Mouse (Mus musculus) heart, adult 2 months (tissue): ENCODE results near the gene Gm20388. TPM values are rescaled to one million over a fixed set of nuclear protein-coding genes. Genes with fewer than 3 reads are reported as not detected.

Source experiments
- DNase-seq, 2 experiments: peaks; one replicate each; pipeline ENCODE4 v3.0.0; 2021
- H3K27ac ChIP-seq: fragments of 200-600 bp; 2 replicates; pipeline ENCODE4 v1.8.1; 2022
- H3K27me3 ChIP-seq: fragments of 200-500 bp; 2 replicates; pipeline ENCODE4 v1.6.1; 2012; ENCODE audit warnings: mild to moderate bottlenecking, low read length, inconsistent platforms, mixed read lengths; ENCODE audit not compliant: control insufficient read depth, insufficient read depth
- H3K36me3 ChIP-seq: fragments of 200-500 bp; 2 replicates; pipeline ENCODE4 v1.6.1; 2012; ENCODE audit warnings: low read length, inconsistent platforms; ENCODE audit not compliant: control insufficient read depth, insufficient read depth
- H3K4me1 ChIP-seq: fragments of 200-500 bp; 2 replicates; pipeline ENCODE4 v1.6.1; 2011; ENCODE audit warnings: low read length; ENCODE audit not compliant: control insufficient read depth, insufficient read depth
- H3K4me3 ChIP-seq: fragments of 200-600 bp; 2 replicates; pipeline ENCODE4 v1.8.1; 2022
- H3K79me2 ChIP-seq: fragments of 200-500 bp; replicated peaks from 2 replicates; pipeline ENCODE4 v1.6.1; 2012; ENCODE audit warnings: mild to moderate bottlenecking, inconsistent platforms, low read length, moderate library complexity, mixed read lengths; ENCODE audit not compliant: control insufficient read depth, insufficient read depth
- H3K9ac ChIP-seq: fragments of 200-500 bp; 2 replicates; pipeline ENCODE4 v1.6.1; 2012; ENCODE audit warnings: low read depth, mild to moderate bottlenecking, control low read depth, inconsistent platforms, low read length, mixed read lengths
- CTCF ChIP-seq: fragments of 200-600 bp; IDR thresholded peaks from 2 replicates; pipeline ENCODE4 v1.8.1; 2022; ENCODE audit warnings: antibody characterized with exemption, mild to moderate bottlenecking, moderate library complexity
- EP300 ChIP-seq: fragments of 200-500 bp; IDR thresholded peaks from 2 replicates; pipeline ENCODE4 v1.6.1; 2011; ENCODE audit warnings: low read depth, low read length, control low read depth; ENCODE audit not compliant: insufficient read depth
- POLR2A ChIP-seq: fragments of 200-500 bp; IDR thresholded peaks from 2 replicates; pipeline ENCODE4 v1.6.1; 2011; ENCODE audit warnings: mild to moderate bottlenecking, low read depth, low read length, control low read depth; ENCODE audit not compliant: insufficient read depth
- WGBS: fragments of 180-500 bp; shearing (Covaris S2); methylation state at CpG from one replicate; pipeline ENCODE4 v1.1.7; 2018; 5-methylcytosine and 5-hydroxymethylcytosine counted together
- intact Hi-C: fragments of 180-260 bp; cut with DNase I; formaldehyde crosslinking; loops from one replicate; pipeline ENCODE4 v1.15.1; 2025
- polyA plus RNA-seq: library from polyadenylated mRNA; depleted of rRNA; stranded (reverse); fragments of >200 nt; gene quantifications from 2 replicates; pipeline ENCODE4 v1.2.3, GENCODE M21; 2012
- total RNA-seq, 2 experiments: library from RNA; stranded (reverse); gene quantifications; 2 replicates each; pipeline ENCODE4 v1.2.3; 2021

The Gm20388 gene
- total and polyA plus RNA-seq, 3 experiments: 1.8 to 32.3 TPM; not detected in 1

GRCm38 (mm10) chr8:124382235-124382634, 4471.6 kb downstream of the Gm20388 start:
- Histone ChIP-seq H3K4me1 (no peaks in the 10 kb centered on the region), H3K27me3 (no peaks in the 10 kb centered on the region), H3K79me2 (no peaks in the 10 kb centered on the region), H3K36me3 (no peaks in the 10 kb centered on the region), H3K9ac (no peak overlapping the region), H3K27ac (no peak overlapping the region), H3K4me3 (no peak overlapping the region)
- intact Hi-C loops: no loop called here
- WGBS: 57% methylated on average over 10 of the region's 10 CpGs
- no peak for TF ChIP-seq EP300
- no peak for TF ChIP-seq CTCF
- TF ChIP-seq POLR2A: no peak
- no peak for DNase-seq

DNA sequence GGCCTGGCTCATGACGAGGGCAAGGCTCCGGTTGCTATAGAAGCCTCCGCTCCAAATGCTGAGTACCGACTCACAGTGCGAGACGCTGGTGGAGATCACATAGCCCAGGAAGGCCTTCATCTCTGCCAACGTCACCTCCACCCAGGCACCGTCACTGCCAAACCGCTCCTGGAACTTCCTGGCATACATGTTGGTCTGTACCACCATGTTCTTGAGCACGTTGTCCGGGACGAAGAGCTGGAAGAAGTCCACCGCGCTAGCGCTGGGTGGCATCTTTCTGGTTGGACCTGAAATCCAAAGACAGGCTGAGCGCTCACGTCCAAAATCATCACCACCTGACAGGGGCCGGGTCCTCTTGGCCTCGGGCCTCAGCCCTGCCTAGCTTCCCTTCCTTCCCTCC, 4473.7 kb downstream of the Gm20388 start:
- WGBS: 91% methylated on average over 19 of the region's 19 CpGs
- intact Hi-C loops: no loop called here
- no peaks in the 10 kb centered on the region for H3K4me1 ChIP-seq
- no peaks in the 10 kb centered on the region for H3K79me2 ChIP-seq
- H3K27ac ChIP-seq: no peak overlapping the region
- no peak overlapping the region for H3K9ac ChIP-seq
- no peaks in the 10 kb centered on the region for H3K27me3 ChIP-seq
- no peak for DNase-seq
- TF ChIP-seq CTCF (no peak), EP300 (no peak), POLR2A (no peak)
- no peaks in the 10 kb centered on the region for H3K36me3 ChIP-seq
- no peak overlapping the region for H3K4me3 ChIP-seq

GRCm38 (mm10) chr8:124386225-124386899, 4475.7 kb downstream of the Gm20388 start:
- DNase-seq: no peak
- Histone ChIP-seq H3K79me2 (no peaks in the 10 kb centered on the region), H3K27me3 (no peaks in the 10 kb centered on the region), H3K4me1 (no peaks in the 10 kb centered on the region), H3K9ac (no peak overlapping the region), H3K36me3 (no peaks in the 10 kb centered on the region), H3K4me3 (no peak overlapping the region), H3K27ac (no peak overlapping the region)
- intact Hi-C loops: no loop called here
- WGBS: 79% methylated on average over 23 of the region's 23 CpGs
- TF ChIP-seq POLR2A: no peak
- no peak for TF ChIP-seq EP300
- no peak for TF ChIP-seq CTCF

DNA sequence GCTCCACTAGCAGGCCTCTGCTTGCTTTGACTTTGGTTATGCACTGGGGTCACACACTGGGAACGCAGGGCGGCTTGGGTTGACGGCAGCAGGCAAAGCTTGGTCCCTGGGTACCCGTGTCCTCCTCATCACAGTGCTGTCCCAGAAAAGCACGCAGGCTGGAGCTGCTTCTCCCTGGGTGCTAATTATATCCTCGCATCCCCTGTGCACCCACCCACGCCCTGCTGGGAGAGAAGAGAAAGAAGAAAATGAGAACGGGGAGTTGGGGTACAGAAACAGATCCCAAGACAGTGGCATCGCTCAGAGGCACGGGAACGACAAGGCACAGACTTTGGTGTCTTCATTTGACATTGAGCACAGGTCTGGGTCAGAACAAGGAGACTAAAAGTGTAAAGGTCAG, 4478.9 kb downstream of the Gm20388 start:
- no peak overlapping the region for H3K4me3 ChIP-seq
- no peak overlapping the region for H3K9ac ChIP-seq
- no peaks in the 10 kb centered on the region for H3K27me3 ChIP-seq
- TF ChIP-seq POLR2A (no peak), EP300 (no peak), CTCF (no peak)
- intact Hi-C loops: no loop called here
- no peaks in the 10 kb centered on the region for H3K4me1 ChIP-seq
- no peaks in the 10 kb centered on the region for H3K79me2 ChIP-seq
- 80% methylated on average over 11 of the region's 11 CpGs for WGBS
- no peak overlapping the region for H3K27ac ChIP-seq
- H3K36me3 ChIP-seq: no peaks in the 10 kb centered on the region
- no peak for DNase-seq

- WGBS: 86% methylated on average over 7 of the region's 7 CpGs
- no peaks in the 10 kb centered on the region for H3K27me3 ChIP-seq
- H3K36me3 ChIP-seq: no peaks in the 10 kb centered on the region
- H3K4me1 ChIP-seq: no peaks in the 10 kb centered on the region
- intact Hi-C loops: no loop called here
- TF ChIP-seq CTCF (no peak), POLR2A (no peak), EP300 (no peak)
- no peak overlapping the region for H3K27ac ChIP-seq
- no peak overlapping the region for H3K9ac ChIP-seq
- no peak overlapping the region for H3K4me3 ChIP-seq
- DNase-seq: no peak
- H3K79me2 ChIP-seq: no peaks in the 10 kb centered on the region
Measured at GRCm38 (mm10) chr8:124391191-124391590, 4480.6 kb downstream of the Gm20388 start.

DNA sequence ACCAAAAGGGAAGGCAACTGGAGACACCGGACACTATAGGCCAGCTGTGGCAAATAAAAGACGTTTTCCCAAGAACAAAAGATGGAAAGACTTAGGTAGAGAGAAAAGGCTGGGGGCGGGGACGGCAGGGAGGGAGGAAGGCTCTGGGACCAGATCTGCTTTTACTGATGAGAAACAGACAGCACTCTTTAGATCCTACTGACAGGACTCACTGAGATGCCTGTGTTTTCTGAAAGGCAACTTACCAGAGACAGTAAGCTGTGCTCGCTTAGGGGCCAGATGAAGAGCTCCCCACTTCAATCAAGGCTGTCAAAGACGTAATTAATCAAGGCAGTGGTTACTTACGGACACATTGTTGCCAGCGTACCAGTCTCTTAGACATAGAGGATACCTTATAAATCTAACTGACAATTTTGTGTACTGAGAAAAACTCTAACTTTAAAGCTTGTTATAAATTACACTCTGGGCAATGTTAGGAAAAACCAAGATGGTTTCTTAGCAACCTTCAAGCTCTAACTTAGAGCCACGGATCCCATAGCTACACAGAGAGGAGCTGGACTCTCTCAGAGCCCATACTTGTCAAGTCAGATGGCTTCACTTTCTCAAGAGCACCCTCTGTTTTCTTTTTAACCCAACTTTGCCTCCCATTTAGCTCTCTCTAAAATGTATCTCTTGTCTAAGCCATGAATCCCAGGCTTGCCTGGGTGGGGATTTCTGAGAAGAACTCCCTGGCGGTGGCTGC, 4481.8 kb downstream of the Gm20388 start:
- TF ChIP-seq EP300 (no peak), CTCF (no peak), POLR2A (no peak)
- H3K9ac ChIP-seq: no peak overlapping the region
- no peaks in the 10 kb centered on the region for H3K36me3 ChIP-seq
- no peaks in the 10 kb centered on the region for H3K79me2 ChIP-seq
- no peak for DNase-seq
- H3K27me3 ChIP-seq: no peaks in the 10 kb centered on the region
- H3K4me1 ChIP-seq: no peaks in the 10 kb centered on the region
- 64% methylated on average over 10 of the region's 10 CpGs for WGBS
- intact Hi-C loops: no loop called here
- H3K27ac ChIP-seq: no peak overlapping the region
- no peak overlapping the region for H3K4me3 ChIP-seq
